Mouse (Mus musculus): Measurements from ENCODE around the gene Susd4.

DNA sequence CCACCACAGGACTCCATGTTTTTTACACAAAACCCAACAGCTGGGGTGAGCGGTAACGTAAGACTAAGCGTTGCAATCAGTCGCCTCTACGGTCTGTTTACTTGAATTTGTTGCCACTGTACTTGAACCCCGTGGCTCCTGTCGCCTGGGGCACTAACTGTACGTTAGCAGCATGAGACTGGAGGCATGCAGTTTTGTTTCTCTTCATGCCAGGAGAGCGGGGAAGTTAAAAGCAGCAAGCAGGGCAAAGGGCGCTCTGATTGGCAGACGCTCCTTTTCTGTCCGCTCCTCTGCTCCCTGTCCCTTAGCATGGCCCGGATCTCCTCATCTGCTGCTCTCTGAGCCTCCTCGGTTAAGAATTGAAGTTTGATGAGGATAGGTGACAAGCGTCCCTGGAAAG, 39.2 kb downstream of the Susd4 start:
- TF ChIP-seq POLR2A (IDR thresholded peaks at IDR 0.05; ENCODE audit: insufficient read depth, low read depth, low read length), result no peak
- TF ChIP-seq CTCF (IDR thresholded peaks at IDR 0.05; ENCODE audit: insufficient read depth, low read depth, low read length), result no peak
